Mouse (Mus musculus): ENCODE measurements around the gene Gnai2.

DNA sequence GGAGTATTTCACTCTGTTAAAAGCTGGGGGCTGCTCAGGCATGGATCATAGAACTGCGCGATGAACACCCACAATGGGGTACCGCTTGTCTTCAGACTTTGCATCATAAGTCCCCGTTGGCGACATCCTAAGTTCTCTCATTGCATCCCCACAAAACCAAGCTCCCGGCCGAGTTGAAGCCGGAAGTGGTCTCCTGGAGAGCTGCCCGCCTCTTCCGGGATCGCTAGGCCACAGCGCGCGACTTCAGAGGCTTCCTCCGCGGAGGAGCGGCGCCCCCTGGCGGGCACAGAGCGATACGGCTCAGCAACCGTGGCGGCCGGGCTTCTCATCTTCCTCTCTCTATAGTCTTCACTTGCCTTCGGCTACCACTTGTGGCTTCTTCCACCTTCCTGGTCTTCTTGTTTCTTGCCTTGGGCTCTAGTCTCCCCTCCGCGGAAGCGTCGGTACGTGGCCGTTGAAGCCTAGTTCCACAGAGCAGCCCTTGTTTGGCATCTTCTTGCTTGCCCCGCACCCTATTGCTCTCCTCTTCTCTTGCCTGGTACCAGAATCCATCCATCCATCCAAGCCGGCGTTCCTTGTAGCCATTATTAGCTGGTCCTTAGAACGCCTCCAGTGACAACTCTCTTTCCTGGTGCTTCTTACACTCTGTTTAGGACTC lies 9.5 kb upstream of the Gnai2 start:
- TF ChIP-seq CTCF (IDR thresholded peaks at IDR 0.05; ENCODE audit: low read depth, low read length) (peak; percentile 70), POLR2A (IDR thresholded peaks at IDR 0.05; ENCODE audit: borderline replicate concordance, low read depth, low read length) (no peak)
